Mouse (Mus musculus): ENCODE measurements around the gene C1qtnf6.

C1qtnf6 gene

DNA sequence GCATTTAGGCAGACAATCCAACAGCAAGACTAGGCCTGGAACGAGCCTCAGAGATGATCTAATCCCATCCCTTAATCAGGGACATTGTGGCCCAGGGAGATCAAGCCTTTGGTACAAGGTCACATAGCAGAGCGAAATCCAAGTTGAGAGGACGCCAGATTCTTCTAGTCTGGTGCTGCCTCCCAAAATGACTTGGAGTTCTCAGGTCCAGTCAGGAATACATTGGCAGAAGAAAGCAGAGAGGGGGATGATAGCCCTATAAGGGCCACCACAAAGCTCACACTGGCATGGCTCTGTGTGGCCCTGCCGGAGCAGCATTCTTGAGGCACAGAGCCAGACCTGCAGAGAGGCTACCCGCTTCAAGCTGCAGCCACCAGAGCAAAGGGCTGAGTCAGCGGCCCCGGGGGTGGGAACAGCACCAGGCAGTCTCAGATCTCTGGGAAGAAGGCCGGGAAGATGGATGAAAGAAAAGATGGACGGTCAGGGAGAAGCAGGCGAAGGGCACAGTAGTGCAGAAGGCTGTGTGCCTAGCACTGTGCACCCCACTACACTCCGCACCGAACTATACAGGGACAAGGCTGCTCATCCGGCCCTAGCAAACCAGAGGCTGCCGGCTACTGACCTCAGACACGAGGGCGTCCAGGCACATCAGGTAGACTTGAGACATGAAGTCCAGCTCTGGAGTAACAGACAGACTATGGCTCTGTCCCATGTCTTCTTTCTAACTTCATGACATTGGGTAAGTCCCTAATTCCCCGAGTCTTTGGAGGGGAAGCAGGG, at the start of gene C1qtnf6:
Gene C1qtnf6 (minus strand): TSS at position 746 of the 780 bp plus-strand sequence.
- no peak for DNase-seq (ENCODE audit: low read depth in 2 of 2, low spot score in 2 of 2)

DNA sequence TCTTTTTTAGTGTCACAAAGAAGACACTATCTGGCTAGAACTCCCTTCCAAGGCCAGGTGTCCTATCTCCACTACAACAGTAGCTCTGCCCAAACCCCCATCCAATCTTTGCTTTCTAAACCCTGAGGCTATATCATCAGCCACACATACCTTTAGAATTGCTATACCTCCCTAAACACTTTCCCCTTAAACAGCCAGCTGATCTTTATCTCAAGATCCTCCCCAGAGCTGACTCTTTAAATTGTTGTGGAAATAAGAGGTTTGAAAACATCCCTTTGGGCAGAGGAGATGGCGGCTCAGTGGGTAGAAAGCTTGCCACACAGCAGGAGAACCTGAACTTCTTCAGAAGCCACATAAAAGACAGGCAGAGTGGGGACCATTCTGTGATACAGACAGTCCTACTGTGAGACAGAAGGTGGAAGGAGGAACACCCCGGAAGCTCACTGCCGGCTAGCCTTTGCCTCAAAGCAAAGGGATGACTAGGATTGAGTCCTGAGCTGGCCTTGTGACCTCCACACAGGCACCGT, 45.1 kb upstream of the C1qtnf6 start:
- peak; percentile 56 to 61 for DNase-seq (ENCODE audit: low read depth in 2 of 2, low spot score in 2 of 2)

DNA sequence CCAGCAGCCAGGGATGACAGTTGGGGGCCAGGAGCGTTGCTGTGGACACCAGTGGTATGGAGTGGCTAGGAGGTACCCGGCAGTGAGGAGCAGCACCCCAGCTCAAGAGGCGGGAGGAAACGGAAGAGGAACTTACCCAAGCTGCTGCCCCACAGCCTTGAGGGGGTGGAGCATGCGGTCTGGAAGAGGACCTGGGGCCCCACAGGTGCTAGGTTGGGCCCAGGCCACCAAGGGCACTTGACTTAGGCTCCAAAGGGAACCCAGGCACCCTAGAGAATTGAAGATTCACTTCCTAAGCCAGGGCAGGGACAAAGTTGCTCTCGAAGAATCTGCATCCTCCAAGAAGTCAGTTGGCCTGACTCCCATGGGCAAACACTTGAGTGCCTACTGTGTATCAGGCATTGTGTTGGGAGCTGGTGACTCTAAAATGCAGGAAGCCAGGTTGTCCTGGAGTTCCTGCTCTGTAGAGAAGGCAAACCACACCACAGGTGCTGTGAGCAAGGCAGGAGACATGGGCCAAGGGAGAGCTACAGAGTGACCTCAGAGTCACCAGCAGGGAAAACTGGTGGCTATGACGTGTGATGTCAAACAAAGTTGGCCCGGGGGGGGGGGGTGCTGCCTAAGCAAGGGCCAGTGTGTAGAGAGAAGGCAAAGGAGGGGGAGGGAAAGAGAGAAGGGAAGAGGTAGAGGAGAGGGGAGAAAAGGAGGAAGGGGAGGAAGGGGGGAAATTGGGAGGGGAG, 41.6 kb upstream of the C1qtnf6 start, which contains the start of gene Rac2:
Gene Rac2 (minus strand): TSS at position 126 of the 740 bp plus-strand sequence.
- peak in 1 of 2 experiments; percentile 45 for DNase-seq (ENCODE audit: low read depth in 2 of 2, low spot score in 2 of 2)

DNA sequence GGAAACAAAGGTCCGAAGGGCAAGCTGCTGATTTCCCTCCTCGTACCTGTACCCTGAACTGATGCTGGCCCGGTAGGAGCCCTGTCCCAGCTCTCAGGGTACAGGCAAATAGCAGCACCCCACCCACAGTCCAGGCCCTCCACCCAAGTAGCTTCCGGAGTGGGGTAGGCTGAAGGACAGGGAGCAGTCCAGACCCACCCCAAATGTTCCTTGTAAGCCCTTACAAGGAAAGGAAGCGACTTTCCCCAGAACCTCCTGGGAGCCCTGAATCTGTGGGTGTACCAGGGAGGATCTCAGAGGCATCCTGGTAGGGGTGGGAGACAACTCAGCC, 41.0 kb upstream of the C1qtnf6 start:
- no peak for DNase-seq (ENCODE audit: low read depth in 2 of 2, low spot score in 2 of 2)

DNA sequence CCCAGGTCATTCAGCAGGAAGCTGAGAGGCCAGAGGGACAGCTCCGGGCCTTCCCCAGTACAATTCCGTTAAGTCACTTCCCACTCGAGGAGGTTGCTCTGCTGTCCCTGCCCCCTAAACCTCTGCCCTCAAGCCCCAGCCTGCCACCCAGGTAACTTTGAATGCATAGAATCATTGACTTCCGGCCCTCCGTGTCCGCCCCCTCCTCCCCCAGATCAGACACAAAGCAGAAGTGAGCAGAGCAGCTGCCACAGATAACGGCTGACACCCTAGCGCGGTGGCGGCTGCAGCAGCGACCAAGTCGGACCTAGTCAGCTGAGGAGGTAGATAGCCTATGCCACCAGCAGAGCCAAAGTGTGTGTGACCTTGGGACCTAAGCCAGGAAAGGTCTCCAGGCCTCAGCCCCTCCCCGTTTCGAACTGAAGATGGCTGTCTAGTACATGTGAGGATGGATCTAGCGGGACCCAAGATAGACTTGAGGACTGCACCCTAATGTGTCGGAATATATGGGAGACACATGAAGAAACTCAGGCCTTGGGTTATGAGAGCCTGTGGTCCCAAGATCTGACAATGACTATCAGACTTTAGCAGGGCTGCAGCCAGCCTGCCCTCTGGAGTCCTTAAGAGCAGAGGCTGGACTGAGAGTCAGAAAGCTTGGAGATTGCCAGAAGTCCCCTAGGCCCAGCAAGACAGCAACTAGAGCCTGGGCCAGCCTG, 40.5 kb upstream of the C1qtnf6 start:
- DNase-seq (ENCODE audit: low read depth in 2 of 2, low spot score in 2 of 2), result peak; percentile 65 to 69

DNA sequence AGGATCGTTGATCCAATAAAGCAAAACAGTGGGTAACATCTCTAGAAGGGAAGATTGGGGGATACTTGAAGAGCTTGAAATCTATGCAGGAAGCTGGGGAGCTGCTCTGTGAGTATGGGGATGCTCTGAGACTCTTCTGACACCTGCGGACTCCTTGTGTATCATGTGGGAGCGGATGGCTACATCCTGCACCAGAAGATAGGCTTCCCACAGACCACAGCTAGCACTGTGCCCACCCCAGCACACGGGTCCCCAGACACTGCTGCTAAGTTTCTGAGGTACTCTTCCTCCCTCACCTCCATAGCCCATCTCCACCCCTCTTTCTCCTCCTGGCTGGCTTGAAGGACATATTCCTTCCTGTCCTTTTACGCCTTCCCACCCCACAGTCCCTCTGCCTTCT, 39.0 kb upstream of the C1qtnf6 start:
- no peak for DNase-seq (ENCODE audit: low read depth in 2 of 2, low spot score in 2 of 2)

DNA sequence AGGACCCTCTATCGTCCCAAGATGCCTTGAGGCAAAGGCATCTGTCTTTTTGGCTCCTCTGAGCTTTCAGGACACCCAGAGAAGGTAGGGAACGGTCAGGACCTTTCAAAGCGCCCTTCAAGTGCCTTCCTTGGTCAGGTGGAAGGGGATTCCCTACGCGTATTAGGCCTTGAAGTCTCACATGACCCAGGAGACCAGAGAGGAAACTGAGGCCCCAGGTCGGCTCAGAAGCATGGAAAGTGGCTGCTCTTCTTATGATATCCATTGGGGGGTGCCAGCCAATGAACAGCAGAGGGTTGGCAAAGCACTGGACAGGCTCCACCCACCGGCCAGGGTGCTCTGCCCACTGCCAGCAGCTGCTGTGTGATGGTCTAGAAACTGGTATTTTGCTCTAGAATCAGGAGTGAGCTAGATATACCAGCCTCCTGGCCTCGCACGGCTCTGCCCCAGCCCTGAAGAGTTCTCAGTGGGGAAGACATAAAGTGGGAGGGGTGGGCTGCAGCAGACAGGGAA, 36.4 kb upstream of the C1qtnf6 start:
- no peak for DNase-seq (ENCODE audit: low read depth in 2 of 2, low spot score in 2 of 2)

DNA sequence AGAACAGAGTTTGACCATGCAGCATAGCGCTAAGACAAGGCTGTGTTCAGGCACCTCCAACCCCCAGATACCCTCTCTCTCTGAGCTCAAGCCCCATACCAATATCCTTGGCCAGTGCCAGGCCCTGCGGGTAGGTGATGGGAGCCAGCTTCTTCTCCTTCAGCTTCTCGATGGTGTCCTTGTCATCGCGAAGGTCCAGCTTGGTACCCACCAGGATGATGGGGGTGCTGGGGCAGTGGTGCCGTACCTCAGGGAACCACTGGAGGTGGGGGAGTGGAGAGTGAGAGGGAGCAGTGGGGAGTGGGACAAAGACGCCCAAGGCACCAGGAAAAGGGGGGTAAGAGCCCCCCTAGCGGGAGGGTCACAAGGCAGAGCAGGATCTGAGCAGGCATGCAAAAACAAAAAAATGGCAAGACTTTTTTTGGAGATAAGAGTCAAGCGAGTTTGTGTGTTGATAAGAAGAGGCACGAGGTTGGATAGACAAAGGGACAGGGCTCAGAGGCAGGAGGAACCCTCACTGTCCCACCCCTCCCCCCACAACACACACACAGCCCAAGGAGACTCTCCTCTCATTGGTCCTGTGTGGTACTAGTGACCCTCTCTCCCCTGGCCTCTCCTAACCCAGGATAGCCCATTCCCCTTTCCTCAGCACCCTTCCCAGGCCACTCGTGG, 33.7 kb upstream of the C1qtnf6 start:
- DNase-seq (ENCODE audit: low read depth in 2 of 2, low spot score in 2 of 2), result no peak

DNA sequence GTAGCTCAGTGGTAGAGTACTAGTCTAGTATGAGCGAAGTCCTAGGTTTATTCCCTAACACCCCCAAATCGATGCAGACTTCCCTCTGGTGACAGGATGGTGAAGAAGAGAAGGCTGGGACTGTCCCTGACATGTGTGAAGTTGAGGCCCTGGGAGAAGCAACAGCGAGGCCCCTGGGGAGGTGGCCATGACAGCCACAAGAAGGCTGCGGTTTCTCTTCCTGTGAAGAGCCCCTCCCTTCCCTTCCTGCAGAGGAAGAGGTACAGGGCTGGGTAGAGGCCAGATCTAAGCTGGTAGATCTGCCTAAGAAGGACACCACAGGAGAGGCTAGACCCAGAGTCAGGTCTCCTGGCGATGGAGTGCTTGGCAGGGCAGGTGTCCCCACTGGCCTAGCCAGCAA, 32.7 kb upstream of the C1qtnf6 start:
- DNase-seq (ENCODE audit: low read depth in 2 of 2, low spot score in 2 of 2), result peak; percentile 68 to 72

DNA sequence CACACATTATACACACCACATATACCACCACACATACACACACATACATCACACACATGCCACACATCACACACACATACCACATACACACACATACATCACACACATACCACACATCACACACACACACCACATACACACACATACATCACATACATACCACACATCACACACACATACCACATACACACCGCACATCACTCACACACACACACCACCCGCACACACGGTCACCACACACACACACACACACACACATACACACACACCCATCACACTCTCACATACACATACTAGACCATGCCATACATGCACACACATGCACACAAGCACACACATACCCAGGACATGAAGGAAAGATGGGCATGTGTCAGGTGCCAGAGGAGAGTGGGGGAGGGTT, 32.1 kb upstream of the C1qtnf6 start:
- DNase-seq (ENCODE audit: low read depth in 2 of 2, low spot score in 2 of 2), result no peak

DNA sequence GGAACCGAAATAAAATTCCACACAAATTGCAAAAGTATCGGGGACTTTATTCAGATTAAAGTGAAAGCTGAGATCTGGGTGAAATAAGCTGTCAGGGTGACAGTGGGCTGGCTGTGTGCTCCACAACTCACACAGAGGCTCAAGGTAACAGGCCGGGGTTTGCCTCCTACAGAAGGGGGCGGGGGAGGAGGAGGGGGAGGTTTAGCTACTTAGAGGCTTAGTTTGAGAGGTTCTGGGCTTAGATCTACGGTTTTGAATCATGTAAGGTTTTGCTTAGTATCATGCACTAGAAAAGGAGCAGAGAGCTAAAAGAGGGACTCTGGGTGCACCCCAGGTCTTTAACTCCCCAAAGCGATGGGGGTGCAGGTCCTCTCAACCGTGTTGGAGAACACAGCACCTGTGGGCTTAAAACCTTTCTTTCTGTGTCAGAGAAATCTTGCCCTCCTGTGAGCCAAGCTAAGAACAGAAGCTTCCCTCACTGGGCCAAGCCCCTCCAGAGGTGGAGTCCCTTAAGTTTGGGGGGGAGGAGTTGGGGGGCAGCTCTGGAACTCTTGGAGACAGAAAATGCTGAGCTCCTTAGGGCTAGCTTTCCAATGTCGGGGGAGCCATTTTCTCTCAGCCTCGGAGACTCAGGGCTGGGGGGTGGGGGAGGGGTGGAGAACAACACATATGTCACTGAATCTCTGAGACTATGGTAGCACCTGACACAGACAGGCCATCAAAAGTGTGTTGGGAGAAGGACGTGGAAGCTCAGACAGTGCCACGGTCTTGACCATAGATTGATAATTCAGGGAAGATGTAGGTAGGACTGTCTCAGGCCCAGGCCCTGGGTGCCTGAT, 28.1 kb upstream of the C1qtnf6 start:
- no peak for DNase-seq (ENCODE audit: low read depth in 2 of 2, low spot score in 2 of 2)

DNA sequence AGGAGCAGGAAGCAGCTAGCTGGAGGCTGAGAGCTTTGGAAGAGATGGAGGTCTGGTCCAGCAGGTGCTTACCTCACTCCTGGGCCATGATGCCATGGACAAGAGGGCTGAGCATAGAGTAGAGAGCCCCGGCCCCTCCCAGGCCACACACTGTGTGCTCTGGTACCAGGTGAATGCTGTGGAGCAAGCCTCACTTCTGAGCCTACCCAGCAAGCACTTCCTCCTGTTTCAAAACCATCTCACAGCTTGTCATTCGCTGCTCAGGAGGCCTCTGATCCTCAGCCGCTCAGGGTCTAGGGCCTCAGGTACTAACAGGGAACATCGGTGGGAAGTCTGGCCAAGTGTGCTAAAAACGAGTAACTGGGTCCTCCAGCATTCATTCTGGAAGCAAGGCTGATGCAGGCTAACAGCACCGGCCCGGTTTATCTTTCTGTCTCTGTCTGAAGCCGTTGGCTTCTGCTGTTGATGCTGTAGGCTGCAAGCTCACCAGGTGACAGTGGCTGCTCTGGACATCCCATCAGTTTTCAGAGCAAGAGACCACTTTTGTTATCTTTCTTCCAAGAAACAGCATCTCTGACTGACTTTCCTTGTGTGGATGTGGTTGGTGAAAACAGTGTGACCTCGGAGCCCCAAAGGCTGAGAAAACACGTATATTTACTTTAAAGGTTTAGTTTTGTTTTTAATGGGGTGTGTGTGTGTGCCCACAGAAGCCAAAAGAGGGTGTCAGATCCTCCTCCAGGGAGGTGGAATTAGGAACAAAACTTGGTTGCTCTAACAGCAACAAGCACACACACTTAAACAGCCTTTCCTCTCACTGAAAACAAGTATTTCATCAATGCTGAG, 26.7 kb upstream of the C1qtnf6 start:
- DNase-seq (ENCODE audit: low read depth in 2 of 2, low spot score in 2 of 2), result peak; percentile 39 to 52

DNA sequence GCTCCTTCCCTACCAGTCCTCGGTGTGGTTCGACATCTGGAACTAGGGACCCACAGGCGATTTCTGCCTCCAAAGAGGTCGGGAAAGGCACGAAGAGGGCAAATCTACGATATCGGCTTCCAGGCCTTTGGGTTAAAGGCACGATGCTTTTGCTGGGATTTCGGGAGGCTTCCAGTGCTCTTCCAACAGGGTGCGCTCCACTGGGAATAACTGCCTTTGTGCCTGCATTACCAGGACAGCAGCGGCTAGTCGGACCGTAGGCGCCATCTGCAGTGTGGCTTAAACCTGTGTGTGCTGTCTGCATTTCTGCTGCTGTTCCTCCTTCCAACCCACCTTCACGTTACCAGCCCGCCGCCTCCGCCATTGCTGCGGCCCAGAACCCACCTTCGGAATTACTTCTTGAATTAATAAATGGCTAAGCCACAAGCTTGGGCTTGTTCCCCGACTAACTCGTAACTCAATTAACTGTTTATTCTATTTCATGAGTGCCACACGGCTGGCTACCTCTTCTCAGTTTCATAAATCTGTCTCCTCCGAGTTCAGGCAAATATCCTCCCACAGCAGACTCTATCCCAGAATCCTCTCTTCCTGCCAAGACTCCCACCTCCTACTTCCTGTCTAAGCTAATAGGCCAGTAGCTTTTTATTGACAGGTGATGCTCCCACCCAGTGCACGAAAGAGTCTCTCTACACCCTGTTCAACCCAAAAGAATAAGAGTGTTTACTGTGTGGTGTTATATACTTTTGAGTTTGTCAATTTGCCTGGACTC, 23.5 kb upstream of the C1qtnf6 start:
- DNase-seq (ENCODE audit: low read depth in 2 of 2, low spot score in 2 of 2), result no peak

DNA sequence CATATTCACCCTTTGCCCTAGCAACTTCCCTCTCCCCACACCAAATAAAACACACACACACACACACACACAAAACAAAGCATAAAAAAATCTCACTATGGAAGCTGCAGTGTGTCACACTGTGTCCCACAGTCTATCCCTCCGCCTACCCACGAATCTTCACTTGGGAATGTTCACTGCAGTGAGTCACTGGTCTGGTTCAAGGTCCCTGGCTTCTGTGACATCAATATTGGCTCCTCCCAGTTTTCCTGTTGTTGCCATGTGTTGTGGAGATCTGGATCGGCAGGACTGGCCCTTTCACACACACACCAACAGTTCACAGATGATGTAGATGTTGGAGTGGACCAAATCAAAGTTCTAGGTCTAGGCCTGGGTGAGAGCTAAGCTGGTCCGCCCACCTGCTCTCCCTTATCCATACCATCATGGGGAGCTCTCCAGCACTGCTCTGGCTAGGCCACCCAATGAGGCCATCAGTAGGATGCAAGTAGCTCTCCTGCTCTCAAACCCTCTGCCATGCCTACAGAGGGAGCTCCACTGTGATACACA, 18.0 kb upstream of the C1qtnf6 start:
- no peak for DNase-seq (ENCODE audit: low read depth in 2 of 2, low spot score in 2 of 2)

DNA sequence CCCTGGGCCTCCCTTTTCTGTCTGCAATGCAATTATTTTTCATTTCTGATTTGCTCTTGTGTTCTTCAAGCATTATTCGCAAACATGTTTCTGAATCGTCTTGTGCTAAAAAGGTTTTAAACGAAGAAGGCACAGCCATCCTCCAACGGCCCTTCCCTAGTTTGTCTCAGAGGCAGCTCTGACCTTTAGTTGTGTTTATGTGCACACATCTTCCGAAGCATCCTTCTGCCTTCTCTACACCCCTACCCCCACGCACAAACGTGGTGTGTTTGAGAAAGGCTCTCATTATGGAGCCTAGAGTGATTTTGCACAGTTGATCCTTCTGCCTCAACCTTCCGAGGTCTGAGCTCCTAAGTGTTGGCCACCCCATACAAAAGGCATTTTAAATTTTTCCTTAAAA, 17.5 kb upstream of the C1qtnf6 start:
- DNase-seq (ENCODE audit: low read depth in 2 of 2, low spot score in 2 of 2), result no peak

DNA sequence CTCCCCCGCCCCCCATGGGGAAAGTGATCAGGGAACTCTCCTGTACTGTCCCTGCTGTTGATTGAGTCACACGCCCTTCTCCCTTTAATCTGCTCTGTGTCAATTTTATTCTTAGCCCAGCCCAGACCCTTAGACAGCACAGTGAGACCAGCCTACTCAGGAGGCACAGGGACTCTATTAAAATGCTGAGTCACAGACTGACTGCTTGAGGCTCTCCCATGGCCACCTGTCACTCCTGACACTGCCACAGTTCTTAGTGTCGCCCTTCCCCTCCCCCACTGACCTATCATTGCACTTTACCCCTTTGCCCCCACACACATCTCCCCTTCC, 17.1 kb upstream of the C1qtnf6 start:
- DNase-seq (ENCODE audit: low read depth in 2 of 2, low spot score in 2 of 2), result no peak

DNA sequence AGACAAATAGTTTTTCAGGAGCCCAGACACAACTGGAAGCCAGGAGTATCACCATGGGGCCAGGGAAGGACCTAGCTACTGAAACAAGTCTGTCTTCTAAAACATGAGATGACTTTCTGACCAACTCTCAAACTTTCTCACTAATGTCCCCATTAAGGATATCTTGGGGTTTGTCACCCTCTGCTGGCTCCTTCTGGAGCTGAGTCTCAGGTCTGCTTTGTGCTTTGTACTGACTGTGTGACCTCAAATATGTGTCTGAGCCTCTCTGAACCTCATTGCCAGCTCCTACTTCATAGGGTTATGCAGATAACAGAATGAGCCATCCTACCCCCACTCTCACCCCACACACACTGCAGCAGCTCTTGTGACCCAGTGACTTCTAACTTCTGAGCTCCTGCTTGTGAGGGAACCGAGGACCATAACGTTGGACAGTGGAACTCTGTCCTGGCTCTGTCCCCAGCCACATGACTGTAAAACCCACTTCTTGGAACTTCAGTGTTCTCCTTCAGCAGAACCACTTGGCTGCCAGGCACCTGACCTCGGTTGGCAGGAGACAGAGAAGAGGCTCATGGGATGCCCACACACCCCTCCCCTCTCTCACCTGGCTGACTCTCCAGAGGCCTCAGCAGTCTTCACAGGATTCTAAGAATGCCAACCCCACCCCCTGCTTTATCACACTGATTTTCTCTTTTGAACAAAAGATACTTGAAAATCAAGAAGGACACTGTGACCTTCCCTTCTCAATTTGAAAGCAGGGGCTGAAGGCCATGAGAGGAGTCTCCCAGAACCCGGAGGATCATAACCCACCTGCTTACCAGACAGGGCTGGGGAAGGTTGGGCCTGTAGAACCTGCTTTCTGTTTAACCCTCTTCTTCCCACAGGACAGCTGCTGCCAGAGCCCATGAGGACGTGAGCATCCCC, 16.5 kb upstream of the C1qtnf6 start:
- DNase-seq (ENCODE audit: low read depth in 2 of 2, low spot score in 2 of 2), result peak; percentile 49 to 71

Measured in CD8-positive naive resting alpha-beta T cell, adult 2 months (primary cell).